Mouse (Mus musculus): ENCODE measurements around the gene Nrarp.

Gene Nrarp

DNA sequence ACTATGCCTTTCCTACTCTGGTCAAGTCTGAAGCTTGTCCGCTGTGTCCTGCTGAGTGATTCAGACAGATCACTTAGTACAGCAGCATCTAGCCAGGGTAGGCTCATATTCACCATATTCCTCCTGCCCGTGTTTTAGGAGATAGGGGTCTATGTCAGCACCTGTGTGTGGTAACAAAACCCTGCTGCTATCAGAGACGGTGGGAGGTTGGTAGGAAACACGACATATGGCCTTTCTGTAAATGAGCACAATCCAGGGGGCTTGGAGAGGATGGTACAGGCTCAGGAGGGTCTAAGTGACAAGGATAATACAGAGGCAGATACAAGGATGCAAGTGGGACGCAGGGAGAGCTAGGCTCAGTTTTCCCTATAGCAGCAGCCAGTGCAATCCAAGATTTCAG, 49.0 kb downstream of the Nrarp start:
- no peak for DNase-seq

GRCm38 (mm10) chr2:25230581-25230980, 50.0 kb downstream of the Nrarp start:
- DNase-seq, result no peak

GRCm38 (mm10) chr2:25231038-25231437, 50.5 kb downstream of the Nrarp start:
- DNase-seq, result no peak
